Mouse (Mus musculus) adrenal gland, adult (tissue): Measurements from ENCODE around the gene Mettl11b.

Experiments used
- DNase-seq, 2 experiments: peaks; one replicate each; pipeline ENCODE4 v3.0.0; 2022 to 2023; ENCODE audit warnings: low spot score in 1 of 2; ENCODE audit not compliant: inconsistent age in 2 of 2

Mettl11b gene

DNA sequence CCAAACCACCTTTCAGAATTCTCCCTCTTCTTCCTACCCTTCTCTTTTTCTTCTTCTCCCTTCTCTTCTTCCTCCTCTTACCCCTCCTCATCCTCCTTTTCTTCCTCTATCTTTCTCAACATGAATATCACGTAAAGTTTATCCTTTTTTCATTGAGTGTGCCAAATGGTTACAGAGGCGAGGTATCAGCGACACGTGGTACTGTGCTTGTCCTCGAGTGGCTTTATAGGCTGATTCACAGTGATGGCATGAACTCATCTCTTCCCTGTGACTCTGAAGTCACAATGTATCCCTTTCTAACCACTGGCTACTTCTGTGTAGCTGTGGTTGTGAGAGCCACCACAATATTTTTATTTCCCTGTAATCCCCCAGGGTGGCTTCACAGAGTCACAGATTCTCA is 68.6 kb downstream of the Mettl11b start:
- no peak for DNase-seq
